Mouse (Mus musculus) limb, embryonic 10.5 days (tissue): ENCODE measurements around the gene A3galt2. TPM values are rescaled to one million over a fixed set of nuclear protein-coding genes. Genes with fewer than 3 reads are reported as not detected.
A peak's percentile ranks its signal among the peaks of the same experiment; 100 is the strongest.

Source experiments
- DNase-seq: peaks from one replicate; pipeline ENCODE4 v3.0.0-alpha.2; 2017; ENCODE audit warnings: low spot score
- H3K27ac ChIP-seq: fragments of 300-500 bp; sonication (generic); 2 replicates; pipeline ENCODE4 v1.5.1; 2016; ENCODE audit warnings: mild to moderate bottlenecking
- H3K27me3 ChIP-seq: fragments of 300-500 bp; sonication (generic); 2 replicates; pipeline ENCODE4 v1.6.1; 2016; ENCODE audit warnings: low read depth, mild to moderate bottlenecking; ENCODE audit not compliant: poor library complexity, severe bottlenecking
- H3K36me3 ChIP-seq: fragments of 300-500 bp; sonication (generic); 2 replicates; pipeline ENCODE4 v1.6.1; 2016; ENCODE audit warnings: mild to moderate bottlenecking, moderate library complexity
- H3K4me1 ChIP-seq: fragments of 300-500 bp; sonication (generic); 2 replicates; pipeline ENCODE4 v1.6.1; 2016
- H3K4me3 ChIP-seq: fragments of 300-500 bp; sonication (generic); 2 replicates; pipeline ENCODE4 v1.5.1; 2016; ENCODE audit warnings: mild to moderate bottlenecking, moderate library complexity
- H3K9me3 ChIP-seq: fragments of 300-500 bp; sonication (generic); replicated peaks from 2 replicates; pipeline ENCODE4 v1.6.1; 2016; ENCODE audit warnings: mild to moderate bottlenecking
- WGBS: fragments of 180-500 bp; shearing (Covaris S2); methylation state at CpG from one replicate; pipeline ENCODE4 v1.1.7; 2016; 5-methylcytosine and 5-hydroxymethylcytosine counted together
- polyA plus RNA-seq: library from polyadenylated mRNA; unstranded; fragments of >200 nt; fragmentation: Nextera tagmentation; extraction: Ambion mirVana; gene quantifications from 2 replicates; pipeline ENCODE4 v1.2.1, GENCODE M21; 2016

A3galt2 gene
- polyA plus RNA-seq, 1 experiment from 2014 or later = 0.10 TPM

GRCm38 (mm10) chr4:128795596-128795995, 40.4 kb downstream of the A3galt2 start:
- Histone ChIP-seq H3K4me3 (peak overlapping the region; percentile 9; the same call in 1 of the 2 replicates), H3K4me1 (peaks cover 80% of the 10 kb centered on the region), H3K36me3 (peaks cover 65% of the 10 kb centered on the region), H3K9me3 (no peaks in the 10 kb centered on the region), H3K27me3 (no peaks in the 10 kb centered on the region), H3K27ac (peak overlapping the region; percentile 72)
- DNase-seq = peak; percentile 70
- 7% methylated on average over 9 of the region's 9 CpGs for WGBS

- peaks cover 65% of the 10 kb centered on the region for H3K36me3 ChIP-seq
- DNase-seq = no peak
- no peak overlapping the region for H3K27ac ChIP-seq
- H3K9me3 ChIP-seq = no peaks in the 10 kb centered on the region
- peaks cover 79% of the 10 kb centered on the region for H3K4me1 ChIP-seq
- H3K4me3 ChIP-seq = no peak overlapping the region
- no peaks in the 10 kb centered on the region for H3K27me3 ChIP-seq
- WGBS = 91% methylated on average over 8 of the region's 8 CpGs
These were observed 41.6 kb downstream of the A3galt2 start for GRCm38 (mm10) chr4:128796788-128797187.

- no peak for DNase-seq
- Histone ChIP-seq H3K9me3 (no peaks in the 10 kb centered on the region), H3K4me1 (peaks cover 79% of the 10 kb centered on the region), H3K4me3 (no peak overlapping the region), H3K36me3 (peaks cover 41% of the 10 kb centered on the region), H3K27me3 (no peaks in the 10 kb centered on the region), H3K27ac (no peak overlapping the region)
- 63% methylated on average over 9 of the region's 9 CpGs for WGBS
These were observed 46.7 kb downstream of the A3galt2 start for GRCm38 (mm10) chr4:128801675-128802465.

GRCm38 (mm10) chr4:128803569-128803968, 48.4 kb downstream of the A3galt2 start:
- peak; percentile 30 for DNase-seq
- H3K27ac ChIP-seq = peak overlapping the region; percentile 99
- peaks cover 76% of the 10 kb centered on the region for H3K4me1 ChIP-seq

GRCm38 (mm10) chr4:128804426-128805149, 49.4 kb downstream of the A3galt2 start:
- Histone ChIP-seq H3K27ac (peak overlapping the region; percentile 99), H3K4me3 (peak overlapping the region; percentile 86), H3K4me1 (peaks cover 66% of the 10 kb centered on the region), H3K36me3 (peaks cover 33% of the 10 kb centered on the region), H3K27me3 (no peaks in the 10 kb centered on the region), H3K9me3 (no peaks in the 10 kb centered on the region)
- 2% methylated on average over 6 of the region's 6 CpGs for WGBS
- DNase-seq = peak; percentile 64

More at GRCm38 (mm10) chr4:128803569-128803968, 48.4 kb downstream of the A3galt2 start:
- Histone ChIP-seq H3K27me3 (no peaks in the 10 kb centered on the region), H3K9me3 (no peaks in the 10 kb centered on the region), H3K36me3 (peaks cover 38% of the 10 kb centered on the region), H3K4me3 (peak overlapping the region; percentile 86)
- 51% methylated on average over 5 of the region's 5 CpGs for whole genome bisulfite sequencing

- Histone ChIP-seq H3K36me3 (peaks cover 25% of the 10 kb centered on the region), H3K27me3 (no peaks in the 10 kb centered on the region), H3K27ac (peak overlapping the region; percentile 99), H3K9me3 (no peaks in the 10 kb centered on the region), H3K4me3 (peak overlapping the region; percentile 86), H3K4me1 (peaks cover 57% of the 10 kb centered on the region)
- peak; percentile 69 for DNase-seq
- 5% methylated on average over 74 of the region's 74 CpGs for WGBS
These were observed 50.2 kb downstream of the A3galt2 start for GRCm38 (mm10) chr4:128805150-128806042.

- Histone ChIP-seq H3K27ac (peak within 1 kb of the TSS; percentile 99), H3K9me3 (no peaks in the 10 kb centered on the region), H3K4me3 (peak within 1 kb of the TSS; percentile 86), H3K27me3 (no peaks in the 10 kb centered on the region), H3K36me3 (peaks cover 18% of the 10 kb centered on the region), H3K4me1 (peaks cover 54% of the 10 kb centered on the region)
- DNase-seq = peak; percentile 80
- WGBS = 13% methylated on average over 95 of the region's 111 CpGs
These were observed 51.1 kb downstream of the A3galt2 start, which contains the start of gene Zfp362 for GRCm38 (mm10) chr4:128806043-128806826. Gene Zfp362, minus strand, starts transcription at chr4:128806045.

- Histone ChIP-seq H3K27me3 (no peaks in the 10 kb centered on the region), H3K27ac (peak overlapping the region; percentile 99), H3K4me1 (peaks cover 53% of the 10 kb centered on the region), H3K36me3 (peaks cover 12% of the 10 kb centered on the region), H3K9me3 (no peaks in the 10 kb centered on the region), H3K4me3 (peak overlapping the region; percentile 86)
- under 1% methylated on average over 15 of the region's 15 CpGs for WGBS
- DNase-seq = no peak
These were observed 51.6 kb downstream of the A3galt2 start for GRCm38 (mm10) chr4:128806827-128807179.

GRCm38 (mm10) chr4:128811382-128812056, 56.4 kb downstream of the A3galt2 start:
- Histone ChIP-seq H3K27me3 (no peaks in the 10 kb centered on the region), H3K4me1 (peaks cover 42% of the 10 kb centered on the region), H3K9me3 (no peaks in the 10 kb centered on the region), H3K27ac (peak overlapping the region; percentile 81), H3K36me3 (no peaks in the 10 kb centered on the region), H3K4me3 (peak overlapping the region; percentile 61)
- 18% methylated on average over 16 of the region's 16 CpGs for WGBS
- DNase-seq = peak; percentile 74

- no peaks in the 10 kb centered on the region for H3K9me3 ChIP-seq
- H3K27me3 ChIP-seq = no peaks in the 10 kb centered on the region
- H3K36me3 ChIP-seq = no peaks in the 10 kb centered on the region
- no peak overlapping the region for H3K4me3 ChIP-seq
- DNase-seq = no peak
- 59% methylated on average over 7 of the region's 7 CpGs for WGBS
- H3K4me1 ChIP-seq = peaks cover 26% of the 10 kb centered on the region
- no peak overlapping the region for H3K27ac ChIP-seq
These were observed 61.8 kb downstream of the A3galt2 start for GRCm38 (mm10) chr4:128817011-128817410.
